Mouse (Mus musculus) kidney, adult 18-20 months (tissue): ENCODE data around the gene Pdzk1.

Experiments
- DNase-seq: peaks from one replicate; pipeline ENCODE4 v3.0.0; 2021

The Pdzk1 gene

GRCm38 (mm10) chr3:96902336-96902999, 73.4 kb downstream of the Pdzk1 start:
- no peak for DNase-seq

- no peak for DNase-seq
Measured at GRCm38 (mm10) chr3:96904393-96904792, 75.3 kb downstream of the Pdzk1 start, which contains the start of gene Gja5. TSS of gene Gja5 (plus strand) at chr3:96904693.

DNA sequence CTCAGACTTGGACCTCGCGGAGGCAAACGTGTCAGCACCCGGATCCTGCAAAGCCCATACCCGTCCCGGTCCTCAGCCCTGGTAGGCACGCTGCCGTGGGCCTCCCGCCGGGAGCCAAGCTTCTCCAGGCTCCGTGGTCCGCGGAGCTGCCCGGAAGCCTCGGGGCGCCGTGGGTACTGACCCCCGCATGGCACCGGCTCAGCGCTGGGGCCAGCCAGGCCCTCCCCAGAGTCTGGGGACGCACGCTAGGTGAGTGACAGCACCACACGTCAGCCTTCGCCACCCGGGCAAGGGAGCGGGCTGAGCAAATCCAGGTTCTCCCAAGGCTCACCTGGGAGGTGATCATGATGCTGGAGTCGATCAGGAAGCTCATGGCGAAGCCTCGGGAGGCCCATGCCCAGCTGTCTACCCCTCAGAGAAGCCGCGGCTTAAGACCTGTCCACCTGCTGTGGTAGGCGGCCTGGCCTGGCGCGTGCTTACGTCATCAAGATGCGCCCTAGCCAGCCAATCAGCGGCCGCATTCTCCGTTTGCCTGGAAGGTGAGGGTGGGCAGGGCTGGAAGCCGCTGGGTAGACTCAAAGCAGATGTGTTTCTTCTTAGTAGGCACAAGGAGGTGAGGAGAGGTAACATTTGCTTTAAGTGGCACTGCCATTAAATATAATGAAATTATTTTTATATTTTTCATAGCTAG, 75.9 kb downstream of the Pdzk1 start, which contains the start of gene Gpr89:
Gpr89 (minus strand) TSS at position 496 of the 691 bp plus-strand sequence.
- DNase-seq, result peak; percentile 95

DNA sequence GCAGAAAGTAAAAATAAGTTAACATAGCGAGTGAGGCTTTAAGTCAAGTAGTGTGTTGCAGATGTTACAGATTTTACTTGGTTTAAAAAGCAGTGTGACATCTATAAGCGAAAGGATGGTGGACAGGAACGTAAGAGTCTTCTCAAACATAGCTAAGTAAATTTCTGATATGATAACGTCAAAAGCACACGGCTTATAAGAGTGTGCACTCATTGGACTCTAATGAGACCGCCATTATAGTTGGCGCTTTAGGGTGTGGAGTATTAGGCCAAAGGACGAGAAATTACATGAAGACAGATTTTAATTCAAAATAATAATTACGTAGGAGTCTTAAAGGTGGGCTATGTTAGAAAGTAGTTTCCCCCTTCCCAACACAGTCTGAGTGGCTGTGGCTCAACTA, 76.5 kb downstream of the Pdzk1 start:
- no peak for DNase-seq
